Mouse (Mus musculus): ENCODE data around the gene Sult2a7. TPM values are rescaled to one million over a fixed set of nuclear protein-coding genes. Genes with fewer than 3 reads are reported as not detected.

The Sult2a7 gene
- polyA plus RNA-seq, 1 experiment from 2014 or later = not detected

Other genes starting within 250 kb of the Sult2a7 start
- not detected in 2 replicates for gene Sult2a6, start 239.4 kb downstream of the Sult2a7 start, polyA plus RNA-seq (2014; fragmentation: Nextera tagmentation; extraction: Ambion mirVana)
- not detected in 2 replicates for gene Obox8, start 160.7 kb downstream of the Sult2a7 start, polyA plus RNA-seq (2014; fragmentation: Nextera tagmentation; extraction: Ambion mirVana)
- not detected in 2 replicates for gene Sult2a8, start 47.5 kb downstream of the Sult2a7 start, polyA plus RNA-seq (2014; fragmentation: Nextera tagmentation; extraction: Ambion mirVana)
- 0.16 TPM in 2 replicates for gene Vmn1r90, start 69.3 kb upstream of the Sult2a7 start, polyA plus RNA-seq (2014; fragmentation: Nextera tagmentation; extraction: Ambion mirVana)
- not detected in 2 replicates for gene Obox7, start 165.3 kb upstream of the Sult2a7 start, polyA plus RNA-seq (2014; fragmentation: Nextera tagmentation; extraction: Ambion mirVana)